Mouse (Mus musculus): Measurements from ENCODE around the gene Ldlr. TPM values are rescaled to one million over a fixed set of nuclear protein-coding genes. Genes with fewer than 3 reads are reported as not detected.
"Not testable (repeated sequence)": the region's sequence is repeated elsewhere in the genome, so short reads cannot be mapped to it uniquely, and the experiment has no call there.

The Ldlr gene
- polyA plus RNA-seq, 2 experiments = 18.4 to 36.9 TPM

- no peak for ATAC-seq (ENCODE audit: low FRiP score, low read depth)
- WGBS = 87% methylated on average over 6 of the region's 6 CpGs
These were observed 26.2 kb upstream of the Ldlr start for GRCm38 (mm10) chr9:21697121-21697520.

DNA sequence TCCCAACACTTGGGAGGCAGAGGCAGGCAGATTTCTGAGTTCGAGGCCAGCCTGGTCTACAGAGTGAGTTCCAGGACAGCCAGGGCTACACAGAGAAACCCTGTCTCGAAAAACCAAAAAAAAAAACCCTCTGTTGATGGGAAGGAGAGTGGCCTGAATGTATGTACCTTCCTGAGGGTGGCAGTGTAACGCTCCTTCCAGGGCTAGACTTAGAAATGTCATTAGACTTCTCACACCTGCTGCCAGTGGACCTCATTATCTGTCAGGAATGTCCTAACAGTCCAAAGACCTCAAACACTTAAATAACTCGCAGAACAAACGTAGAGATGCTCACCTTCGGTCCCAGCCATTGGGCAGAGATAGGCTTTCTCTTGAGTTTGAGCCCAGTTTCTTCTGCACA, 24.0 kb upstream of the Ldlr start:
- H3K4me1 ChIP-seq (ENCODE audit: control insufficient read depth, insufficient read depth, low read length); H3K4me3 ChIP-seq (replicated peaks; ENCODE audit: low read length); H3K9me3 ChIP-seq (ENCODE audit: control insufficient read depth, low read length); H3K27me3 ChIP-seq (ENCODE audit: control insufficient read depth, insufficient read depth, low read length); H3K4me2 ChIP-seq (replicated peaks; ENCODE audit: low read depth, low read length, severe bottlenecking); H3K27ac ChIP-seq (replicated peaks; ENCODE audit: low read depth, low read length); H3K9ac ChIP-seq (ENCODE audit: low read depth, low read length, severe bottlenecking); DNase-seq (ENCODE audit: low spot score); ATAC-seq (ENCODE audit: low FRiP score, low read depth): not testable (repeated sequence)
- peaks cover 88% of the 10 kb centered on the region for H3K36me3 ChIP-seq (ENCODE audit: control insufficient read depth, insufficient read depth, low read length)
- WGBS = 92% methylated on average over 6 of the region's 6 CpGs

More at GRCm38 (mm10) chr9:21697121-21697520, 26.2 kb upstream of the Ldlr start:
- no peaks in the 10 kb centered on the region for H3K4me1 ChIP-seq (ENCODE audit: control insufficient read depth, insufficient read depth, low read length)
- no peaks in the 10 kb centered on the region for H3K9me3 ChIP-seq (ENCODE audit: control insufficient read depth, low read length)
- DNase-seq (ENCODE audit: low spot score) = no peak
- no peak for TF ChIP-seq POLR2A (IDR thresholded peaks at IDR 0.05; ENCODE audit: borderline replicate concordance, extremely low read depth, insufficient read depth, insufficient read length)
- H3K4me3 ChIP-seq (replicated peaks; ENCODE audit: low read length) = no peak overlapping the region
- no peak overlapping the region for H3K27ac ChIP-seq (replicated peaks; ENCODE audit: low read depth, low read length)
- H3K27me3 ChIP-seq (ENCODE audit: control insufficient read depth, insufficient read depth, low read length) = no peaks in the 10 kb centered on the region
- peaks cover 88% of the 10 kb centered on the region for H3K36me3 ChIP-seq (ENCODE audit: control insufficient read depth, insufficient read depth, low read length)
- H3K9ac ChIP-seq (ENCODE audit: low read depth, low read length, severe bottlenecking) = no peak overlapping the region
- H3K4me2 ChIP-seq (replicated peaks; ENCODE audit: low read depth, low read length, severe bottlenecking) = no peak overlapping the region

DNA sequence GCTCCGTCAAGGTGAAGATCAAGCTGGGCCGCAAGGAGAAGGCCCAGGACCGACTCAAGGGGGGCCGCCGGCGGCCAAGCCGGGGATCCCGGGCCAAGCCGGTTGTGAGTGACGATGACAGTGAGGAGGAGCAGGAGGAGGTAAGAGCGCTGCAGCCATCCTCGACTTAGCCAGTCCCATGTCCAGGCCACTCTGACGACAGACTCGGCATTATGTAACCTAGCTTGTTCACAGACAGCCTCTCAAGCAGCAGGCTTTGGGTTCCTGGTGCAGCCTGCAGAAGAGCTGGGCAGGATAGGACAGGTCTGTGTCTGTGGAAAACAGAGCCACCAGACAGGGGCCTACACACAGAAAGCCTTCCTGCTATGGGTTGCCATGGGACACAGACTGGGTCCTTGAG, 22.2 kb upstream of the Ldlr start:
- Histone ChIP-seq H3K4me2 (replicated peaks; ENCODE audit: low read depth, low read length, severe bottlenecking) (no peak overlapping the region), H3K9me3 (ENCODE audit: control insufficient read depth, low read length) (no peaks in the 10 kb centered on the region), H3K9ac (ENCODE audit: low read depth, low read length, severe bottlenecking) (no peak overlapping the region), H3K4me3 (replicated peaks; ENCODE audit: low read length) (no peak overlapping the region), H3K4me1 (ENCODE audit: control insufficient read depth, insufficient read depth, low read length) (no peaks in the 10 kb centered on the region), H3K27ac (replicated peaks; ENCODE audit: low read depth, low read length) (no peak overlapping the region), H3K36me3 (ENCODE audit: control insufficient read depth, insufficient read depth, low read length) (peaks cover 87% of the 10 kb centered on the region), H3K27me3 (ENCODE audit: control insufficient read depth, insufficient read depth, low read length) (no peaks in the 10 kb centered on the region)
- WGBS = 97% methylated on average over 14 of the region's 14 CpGs
- DNase-seq (ENCODE audit: low spot score) (no peak), ATAC-seq (ENCODE audit: low FRiP score, low read depth) (no peak)
- no peak for TF ChIP-seq POLR2A (IDR thresholded peaks at IDR 0.05; ENCODE audit: borderline replicate concordance, extremely low read depth, insufficient read depth, insufficient read length)

GRCm38 (mm10) chr9:21703494-21703893, 19.8 kb upstream of the Ldlr start:
- no peak overlapping the region for H3K9ac ChIP-seq (ENCODE audit: low read depth, low read length, severe bottlenecking)
- peaks cover 94% of the 10 kb centered on the region for H3K36me3 ChIP-seq (ENCODE audit: control insufficient read depth, insufficient read depth, low read length)
- 94% methylated on average over 7 of the region's 7 CpGs for WGBS

GRCm38 (mm10) chr9:21706085-21706484, 17.2 kb upstream of the Ldlr start:
- Histone ChIP-seq H3K9ac (ENCODE audit: low read depth, low read length, severe bottlenecking) (no peak overlapping the region), H3K4me2 (replicated peaks; ENCODE audit: low read depth, low read length, severe bottlenecking) (no peak overlapping the region), H3K9me3 (ENCODE audit: control insufficient read depth, low read length) (no peaks in the 10 kb centered on the region), H3K4me3 (replicated peaks; ENCODE audit: low read length) (no peak overlapping the region), H3K4me1 (ENCODE audit: control insufficient read depth, insufficient read depth, low read length) (no peaks in the 10 kb centered on the region), H3K27ac (replicated peaks; ENCODE audit: low read depth, low read length) (no peak overlapping the region), H3K27me3 (ENCODE audit: control insufficient read depth, insufficient read depth, low read length) (no peaks in the 10 kb centered on the region), H3K36me3 (ENCODE audit: control insufficient read depth, insufficient read depth, low read length) (peaks cover 73% of the 10 kb centered on the region)
- ATAC-seq (ENCODE audit: low FRiP score, low read depth) (no peak), DNase-seq (ENCODE audit: low spot score) (no peak)
- no peak for TF ChIP-seq POLR2A (IDR thresholded peaks at IDR 0.05; ENCODE audit: borderline replicate concordance, extremely low read depth, insufficient read depth, insufficient read length)
- WGBS = 83% methylated on average over 4 of the region's 4 CpGs

More at GRCm38 (mm10) chr9:21703494-21703893, 19.8 kb upstream of the Ldlr start:
- H3K4me1 ChIP-seq (ENCODE audit: control insufficient read depth, insufficient read depth, low read length) = no peaks in the 10 kb centered on the region
- H3K27ac ChIP-seq (replicated peaks; ENCODE audit: low read depth, low read length) = no peak overlapping the region
- TF ChIP-seq POLR2A (IDR thresholded peaks at IDR 0.05; ENCODE audit: borderline replicate concordance, extremely low read depth, insufficient read depth, insufficient read length) = no peak
- H3K9me3 ChIP-seq (ENCODE audit: control insufficient read depth, low read length) = no peaks in the 10 kb centered on the region
- no peaks in the 10 kb centered on the region for H3K27me3 ChIP-seq (ENCODE audit: control insufficient read depth, insufficient read depth, low read length)
- ATAC-seq (ENCODE audit: low FRiP score, low read depth) (no peak), DNase-seq (ENCODE audit: low spot score) (no peak)
- no peak overlapping the region for H3K4me2 ChIP-seq (replicated peaks; ENCODE audit: low read depth, low read length, severe bottlenecking)
- no peak overlapping the region for H3K4me3 ChIP-seq (replicated peaks; ENCODE audit: low read length)

All from limb, embryonic 14.5 days (tissue).